Mouse (Mus musculus) skeletal muscle tissue, postnatal 0 days (tissue): ENCODE data around the gene Gal3st1. TPM values are rescaled to one million over a fixed set of nuclear protein-coding genes. Genes with fewer than 3 reads are reported as not detected.

Source experiments
- polyA plus RNA-seq: library from polyadenylated mRNA; unstranded; fragments of >200 nt; fragmentation: Nextera tagmentation; extraction: Ambion mirVana; gene quantifications from 2 replicates; pipeline ENCODE4 v1.2.1, GENCODE M21; 2015

Gal3st1 gene
- 4.0 and 4.8 TPM in 2 replicates for polyA plus RNA-seq

DNA sequence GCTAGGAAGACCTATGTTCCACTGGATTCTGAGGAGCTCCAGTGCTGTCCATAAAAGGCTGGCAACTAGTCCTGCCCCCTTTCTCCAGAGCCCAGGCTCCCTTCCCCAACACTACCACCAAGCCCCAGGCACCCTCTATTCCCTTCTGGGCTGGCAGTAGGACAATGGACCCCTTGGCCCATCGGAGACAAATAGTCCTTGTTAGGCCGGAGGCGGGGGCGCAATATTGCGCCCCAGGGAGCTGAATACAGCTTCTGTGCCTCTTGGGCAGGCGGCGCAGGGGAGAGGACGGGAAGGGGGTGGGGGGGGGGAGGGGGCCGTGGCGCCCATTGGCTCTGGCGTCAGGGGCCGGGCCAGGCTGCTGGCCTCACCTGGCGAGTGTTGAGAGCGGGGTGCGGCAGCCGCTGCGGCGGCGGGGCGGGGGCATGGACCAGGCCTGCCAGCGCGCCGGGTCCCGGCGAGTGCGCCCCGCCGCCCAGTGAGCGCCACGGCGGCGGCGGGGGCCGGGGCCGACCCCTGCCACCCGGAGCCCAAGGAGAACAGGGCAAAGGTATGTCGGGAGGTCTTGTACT lies at the start of gene Gal3st1:
TSS of gene Gal3st1 (plus strand) at position 346 of the 572 bp plus-strand sequence.

DNA sequence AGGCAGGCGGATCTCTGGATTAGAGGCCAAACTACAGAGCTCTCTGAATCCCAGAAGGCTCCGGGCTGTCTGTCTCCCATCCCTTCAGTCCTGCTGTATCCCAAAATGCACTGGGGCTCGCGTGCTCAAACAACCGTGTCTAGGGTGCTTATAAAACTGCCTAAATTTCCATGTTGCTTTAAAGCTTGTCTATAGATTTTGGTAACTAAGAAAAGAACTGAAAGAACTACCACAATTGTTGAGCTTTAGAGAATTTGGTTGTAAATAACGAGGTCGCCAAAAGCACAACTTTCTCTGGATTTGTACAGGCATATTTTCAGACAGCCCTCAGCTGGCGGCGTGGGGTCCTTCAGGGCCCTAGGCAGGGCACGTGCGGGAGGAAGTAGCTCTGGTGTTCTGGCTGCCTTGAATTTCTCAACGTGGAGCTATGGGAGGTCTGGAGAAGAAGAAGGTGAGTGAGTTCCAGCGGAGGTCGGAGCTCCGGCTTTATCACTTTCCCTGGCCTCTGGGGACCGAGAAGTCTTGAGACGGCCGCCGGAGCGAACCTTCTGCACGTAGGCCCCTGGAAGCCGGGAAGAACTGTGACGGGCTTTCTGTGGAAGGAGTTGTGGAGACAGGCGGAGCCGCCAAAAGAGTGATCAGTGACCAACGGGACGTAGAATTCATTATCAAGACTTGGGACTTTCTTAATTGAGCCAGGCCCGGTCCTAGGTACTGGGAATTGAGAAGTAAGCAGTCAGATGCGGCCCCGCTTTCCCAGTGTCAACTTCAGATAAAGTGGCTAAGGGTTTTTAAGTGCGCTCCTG lies 19.6 kb upstream of the Gal3st1 start, which contains the start of gene Pes1:
TSS of gene Pes1 (plus strand) at position 366 of the 806 bp plus-strand sequence.

DNA sequence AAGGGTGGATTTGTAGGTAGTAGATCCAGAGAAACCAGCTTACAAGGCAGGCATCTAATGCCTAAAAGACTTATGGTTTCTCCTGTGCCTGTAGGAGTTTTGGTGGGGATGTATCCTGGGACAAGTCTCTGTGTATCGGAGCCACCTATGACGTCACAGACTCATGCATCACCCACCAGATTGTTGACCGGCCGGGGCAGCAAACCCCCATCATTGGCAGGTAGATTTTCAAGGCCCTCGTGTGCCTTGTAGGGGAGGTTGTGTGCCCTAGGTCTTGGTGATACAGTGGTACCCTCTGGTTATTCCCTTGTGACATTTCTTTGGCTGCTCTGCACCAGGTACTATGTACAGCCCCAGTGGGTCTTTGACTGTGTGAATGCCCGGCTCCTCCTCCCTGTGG lies 6.8 kb upstream of the Gal3st1 start, which contains the start of gene 4930556J24Rik:
TSS of gene 4930556J24Rik (minus strand) at position 101 of the 400 bp plus-strand sequence.

DNA sequence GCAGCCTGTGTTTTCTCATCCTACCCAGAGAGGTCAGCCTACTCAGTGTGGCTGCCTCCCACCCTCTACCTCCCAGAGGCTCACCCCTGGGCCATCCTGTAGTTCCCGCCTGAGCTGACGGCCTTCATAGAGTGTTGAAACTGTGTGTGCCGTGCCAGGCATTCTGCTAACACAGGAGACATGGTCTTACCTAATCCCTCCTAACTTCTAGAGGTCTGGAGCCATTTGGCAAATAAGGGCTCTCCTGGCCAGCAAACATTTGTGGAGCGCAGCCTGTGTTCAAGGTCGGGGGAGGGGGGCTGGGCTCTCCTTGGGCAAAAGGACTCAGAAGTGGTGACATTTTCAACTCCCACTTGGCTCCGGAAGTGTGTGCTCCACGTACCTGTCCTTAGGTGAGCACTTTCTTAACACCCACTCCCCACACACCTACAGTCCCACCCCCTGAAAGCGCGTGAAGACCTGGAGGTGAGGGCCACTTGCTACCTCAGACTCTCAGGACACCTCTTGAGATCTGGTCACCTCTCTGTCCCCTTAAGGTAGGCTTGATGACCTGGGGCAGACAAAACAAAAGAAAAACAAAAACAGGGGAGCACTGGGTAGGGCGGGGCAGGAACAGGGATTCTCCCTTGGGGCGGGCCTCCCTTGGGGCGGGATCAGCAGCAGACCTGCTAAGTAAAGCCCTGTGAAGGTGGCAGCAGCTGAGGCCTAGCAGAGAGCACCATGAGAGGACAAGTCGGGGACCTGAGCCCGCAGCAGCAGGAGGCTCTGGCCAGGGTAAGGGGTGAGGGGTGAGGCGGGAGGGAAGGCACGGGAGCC lies 47.9 kb downstream of the Gal3st1 start, which contains the start of gene Sec14l4:
TSS of gene Sec14l4 (plus strand) at position 337 of the 816 bp plus-strand sequence.

Other genes starting within 250 kb of the Gal3st1 start
- 0.37 TPM in 2 replicates for gene Osbp2, start 119.7 kb upstream of the Gal3st1 start, polyA plus RNA-seq
- gene 4921536K21Rik, start 88.5 kb upstream of the Gal3st1 start, polyA plus RNA-seq: 0.10 and 0.15 TPM in 2 replicates
- gene Dusp18, start 88.4 kb upstream of the Gal3st1 start, polyA plus RNA-seq: 4.0 and 4.6 TPM in 2 replicates
- 11.4 and 11.6 TPM in 2 replicates for gene Slc35e4, start 69.0 kb upstream of the Gal3st1 start, polyA plus RNA-seq
- gene Tcn2, start 51.5 kb upstream of the Gal3st1 start, polyA plus RNA-seq: 40.2 and 56.6 TPM in 2 replicates
- gene Pes1, start 19.7 kb upstream of the Gal3st1 start, polyA plus RNA-seq: 35.7 and 36.6 TPM in 2 replicates
- not detected in 2 replicates for gene 4930556J24Rik, start 6.9 kb upstream of the Gal3st1 start, polyA plus RNA-seq
- gene Sec14l4, start 47.8 kb downstream of the Gal3st1 start, polyA plus RNA-seq: 0.10 and 0.60 TPM in 2 replicates
- not detected in 2 replicates for gene Sec14l3, start 81.2 kb downstream of the Gal3st1 start, polyA plus RNA-seq
- 16.6 and 19.9 TPM in 2 replicates for gene Mtfp1, start 111.8 kb downstream of the Gal3st1 start, polyA plus RNA-seq
- gene Sec14l2, start 139.8 kb downstream of the Gal3st1 start, polyA plus RNA-seq: 0.85 and 1.1 TPM in 2 replicates
- gene Rnf215, start 151.6 kb downstream of the Gal3st1 start, polyA plus RNA-seq: 13.5 and 15.0 TPM in 2 replicates
- 3.8 and 4.2 TPM in 2 replicates for gene Ccdc157, start 176.7 kb downstream of the Gal3st1 start, polyA plus RNA-seq
- 16.0 and 18.1 TPM in 2 replicates for gene Sf3a1, start 176.7 kb downstream of the Gal3st1 start, polyA plus RNA-seq
- gene Tbc1d10a, start 203.2 kb downstream of the Gal3st1 start, polyA plus RNA-seq: 9.9 and 12.4 TPM in 2 replicates
- 10.0 and 13.3 TPM in 2 replicates for gene Castor1, start 234.6 kb downstream of the Gal3st1 start, polyA plus RNA-seq